ENCODE assay signal across 8 mouse cellular contexts in the genomic region with DNA sequence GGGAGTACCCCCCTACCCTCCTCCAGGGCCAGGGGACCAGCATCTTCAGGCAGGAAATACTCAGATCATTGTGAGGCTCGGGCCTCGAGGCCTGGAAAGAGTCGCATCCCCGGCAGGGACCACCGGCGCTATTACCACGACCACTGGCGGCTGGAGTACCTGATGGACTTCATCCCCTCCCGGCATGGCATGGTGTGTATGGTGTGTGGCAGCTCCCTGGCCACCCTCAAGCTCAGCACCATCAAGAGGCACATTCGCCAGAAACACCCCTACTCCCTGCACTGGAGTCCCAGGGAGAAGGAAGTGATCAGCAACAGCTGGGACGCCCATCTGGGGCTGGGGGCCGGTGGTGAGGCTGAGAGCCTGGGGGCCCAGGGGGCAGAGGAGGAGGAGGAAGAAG. TPM values are rescaled to one million over a fixed set of nuclear protein-coding genes. Genes with fewer than 3 reads are reported as not detected.
A peak's percentile ranks its signal among the peaks of the same experiment; 100 is the strongest.
DNase-seq lines count a peak whose midpoint lies in the region; ATAC-seq and TF ChIP-seq lines count a peak whose summit lies in the region.
"Had no signal": no experiment of that assay in that cellular context is flagged by ENCODE, and none has a peak within 500 bp of the region (broad histone marks: within the 10 kb centered on the region; RNA-seq: fewer than 3 reads in every experiment).

No protein-coding gene starts in this region.

- no peak overlapping the region for H3K4me2 ChIP-seq in kidney, embryonic 14.5 days (replicated peaks; ENCODE audit: low read depth, low read length)
- peak overlapping the region; percentile 90 for H3K4me2 ChIP-seq in embryonic facial prominence, embryonic 11.5 days (ENCODE audit: low read depth, low read length)
- H3K4me2 ChIP-seq in forebrain, embryonic 15.5 days (replicated peaks), result peak overlapping the region; percentile 76

- no peaks in the 10 kb centered on the region for H3K9me3 ChIP-seq in kidney, embryonic 14.5 days (ENCODE audit: control insufficient read depth, low read length)
- H3K9me3 ChIP-seq in embryonic facial prominence, embryonic 11.5 days (replicated peaks; ENCODE audit: control insufficient read depth, low read length), result no peaks in the 10 kb centered on the region
- H3K9me3 ChIP-seq in forebrain, embryonic 15.5 days, result no peaks in the 10 kb centered on the region
- no peaks in the 10 kb centered on the region for H3K9me3 ChIP-seq in midbrain, embryonic 10.5 days (replicated peaks)

- no peak for TF ChIP-seq CTCF in kidney, adult 2 months (conservative IDR thresholded peaks at IDR 0.05; ENCODE audit: insufficient read depth, insufficient read length, low read depth, low read length)

- H3K4me3 ChIP-seq in kidney, embryonic 14.5 days (ENCODE audit: low read length), result no peak overlapping the region
- H3K4me3 ChIP-seq in kidney, adult 2 months (ENCODE audit: insufficient read depth, low read depth, low read length), result no peak overlapping the region
- 0 out of 2 replicates have a peak overlapping the region, but pooled peaks have one; percentile 68 for H3K4me3 ChIP-seq in embryonic facial prominence, embryonic 11.5 days (ENCODE audit: low read depth, low read length)
- H3K4me3 ChIP-seq in forebrain, embryonic 15.5 days, result peak overlapping the region; percentile 73
- H3K4me3 ChIP-seq in midbrain, embryonic 10.5 days, result peak overlapping the region; percentile 90

- DNase-seq in kidney, adult 2 months, result no peak
- no peak for DNase-seq in embryonic facial prominence, embryonic 11.5 days (ENCODE audit: low spot score)
- no peak for DNase-seq in midbrain, embryonic 10.5 days (ENCODE audit: low spot score)
- no peak for DNase-seq in adrenal gland, postnatal 10 days
- no peak for DNase-seq in urinary bladder, postnatal 10 days (ENCODE audit: low spot score)
- DNase-seq: cerebellum, postnatal 36 days had no signal

- no peaks in the 10 kb centered on the region; the same call in 1 of the 2 replicates for H3K27me3 ChIP-seq in kidney, embryonic 14.5 days (ENCODE audit: control insufficient read depth, insufficient read depth, low read length)
- no peaks in the 10 kb centered on the region for H3K27me3 ChIP-seq in kidney, adult 2 months (replicated peaks; ENCODE audit: control insufficient read depth, insufficient read depth, low read length)
- no peaks in the 10 kb centered on the region for H3K27me3 ChIP-seq in embryonic facial prominence, embryonic 11.5 days (ENCODE audit: control insufficient read depth, insufficient read depth, low read length)
- no peaks in the 10 kb centered on the region for H3K27me3 ChIP-seq in forebrain, embryonic 15.5 days
- H3K27me3 ChIP-seq in midbrain, embryonic 10.5 days (ENCODE audit: low read depth, poor library complexity, severe bottlenecking), result peaks cover 54% of the 10 kb centered on the region

- TF ChIP-seq POLR2A in kidney, adult 2 months (IDR thresholded peaks at IDR 0.05; ENCODE audit: low read depth, low read length), result no peak

- H3K9ac ChIP-seq in kidney, embryonic 14.5 days (ENCODE audit: low read depth, low read length), result peak overlapping the region; percentile 38; the same call in 1 of the 2 replicates
- peak overlapping the region; percentile 100 for H3K9ac ChIP-seq in embryonic facial prominence, embryonic 11.5 days (replicated peaks; ENCODE audit: low read length)
- H3K9ac ChIP-seq in forebrain, embryonic 15.5 days (replicated peaks), result peak overlapping the region; percentile 89

- WGBS in kidney, embryonic 14.5 days, result 67% methylated on average over 12 of the region's 12 CpGs
- 86% methylated on average over 12 of the region's 12 CpGs for WGBS in kidney, adult 2 months
- WGBS in embryonic facial prominence, embryonic 11.5 days, result 61% methylated on average over 12 of the region's 12 CpGs
- 43% methylated on average over 12 of the region's 12 CpGs for WGBS in forebrain, embryonic 15.5 days
- 70% methylated on average over 12 of the region's 12 CpGs for WGBS in midbrain, embryonic 10.5 days

- peaks cover 60% of the 10 kb centered on the region for H3K4me1 ChIP-seq in kidney, embryonic 14.5 days (ENCODE audit: control insufficient read depth, insufficient read depth, low read length)
- peaks cover 8% of the 10 kb centered on the region for H3K4me1 ChIP-seq in kidney, adult 2 months (ENCODE audit: control insufficient read depth, insufficient read depth, low read length)
- peaks cover 32% of the 10 kb centered on the region for H3K4me1 ChIP-seq in embryonic facial prominence, embryonic 11.5 days (ENCODE audit: control insufficient read depth, insufficient read depth, low read length)
- peaks cover 73% of the 10 kb centered on the region for H3K4me1 ChIP-seq in forebrain, embryonic 15.5 days
- H3K4me1 ChIP-seq in midbrain, embryonic 10.5 days, result peaks cover 75% of the 10 kb centered on the region

- ATAC-seq in kidney, embryonic 14.5 days (ENCODE audit: low FRiP score, low TSS enrichment), result no peak
- no peak for ATAC-seq in embryonic facial prominence, embryonic 11.5 days (replicated peaks; ENCODE audit: insufficient number of reproducible peaks, low FRiP score, low TSS enrichment, low read depth)
- no peak for ATAC-seq in forebrain, embryonic 15.5 days (replicated peaks)

- peaks cover 49% of the 10 kb centered on the region for H3K36me3 ChIP-seq in kidney, embryonic 14.5 days (ENCODE audit: control insufficient read depth, insufficient read depth, low read length)
- no peaks in the 10 kb centered on the region; the same call in 1 of the 2 replicates for H3K36me3 ChIP-seq in kidney, adult 2 months (ENCODE audit: control insufficient read depth, insufficient read depth, low read length)
- peaks cover 13% of the 10 kb centered on the region for H3K36me3 ChIP-seq in embryonic facial prominence, embryonic 11.5 days (replicated peaks; ENCODE audit: control insufficient read depth, insufficient read depth, low read depth, low read length)
- peaks cover 14% of the 10 kb centered on the region for H3K36me3 ChIP-seq in forebrain, embryonic 15.5 days
- peaks cover 58% of the 10 kb centered on the region for H3K36me3 ChIP-seq in midbrain, embryonic 10.5 days

- no peak overlapping the region for H3K27ac ChIP-seq in kidney, embryonic 14.5 days (ENCODE audit: low read depth, low read length)
- no peak overlapping the region for H3K27ac ChIP-seq in kidney, adult 2 months (ENCODE audit: insufficient read depth, low read depth, low read length)
- H3K27ac ChIP-seq in embryonic facial prominence, embryonic 11.5 days (replicated peaks; ENCODE audit: low read depth, low read length), result no peak overlapping the region; the same call in 1 of the 2 replicates
- H3K27ac ChIP-seq in forebrain, embryonic 15.5 days (replicated peaks), result peak overlapping the region; percentile 98
- H3K27ac ChIP-seq in midbrain, embryonic 10.5 days (replicated peaks), result peak overlapping the region; percentile 99

RNA-seq across cellular contexts. Expression of a gene that starts 2.7 kb away (rescaled TPM):
- 9.8 and 10.4 TPM in 2 replicates for polyA plus RNA-seq in kidney, embryonic 14.5 days (2014; fragmentation: Nextera tagmentation; extraction: Ambion mirVana)
- 9.4 and 12.0 TPM in 2 replicates for polyA plus RNA-seq in kidney, adult 2 months (2012; rRNA removed)
- polyA plus RNA-seq in embryonic facial prominence, embryonic 11.5 days (2014; fragmentation: Nextera tagmentation; extraction: Ambion mirVana), result 10.4 and 11.4 TPM in 2 replicates
- polyA plus RNA-seq in forebrain, embryonic 15.5 days (2015; fragmentation: Nextera tagmentation; extraction: Ambion mirVana), result 27.8 and 29.3 TPM in 2 replicates
- polyA plus RNA-seq in midbrain, embryonic 10.5 days (2016; fragmentation: Nextera tagmentation; extraction: Ambion mirVana), result 5.7 and 7.6 TPM in 2 replicates
- 10 to 100 TPM; 29.6 to 37.6 TPM for total RNA-seq in adrenal gland, postnatal 10 days (2021)

RNA-seq across cellular contexts. Expression of a gene that starts 37.3 kb away (rescaled TPM):
- polyA plus RNA-seq in kidney, embryonic 14.5 days (2014; fragmentation: Nextera tagmentation; extraction: Ambion mirVana), result 24.5 and 35.8 TPM in 2 replicates
- 14.0 and 15.0 TPM in 2 replicates for polyA plus RNA-seq in kidney, adult 2 months (2012; rRNA removed)
- 22.4 and 24.8 TPM in 2 replicates for polyA plus RNA-seq in embryonic facial prominence, embryonic 11.5 days (2014; fragmentation: Nextera tagmentation; extraction: Ambion mirVana)
- 38.7 and 43.9 TPM in 2 replicates for polyA plus RNA-seq in forebrain, embryonic 15.5 days (2015; fragmentation: Nextera tagmentation; extraction: Ambion mirVana)
- polyA plus RNA-seq in midbrain, embryonic 10.5 days (2016; fragmentation: Nextera tagmentation; extraction: Ambion mirVana), result 43.1 and 51.7 TPM in 2 replicates
- 10 to 100 TPM; 23.2 to 23.8 TPM for total RNA-seq in adrenal gland, postnatal 10 days (2021)

Comparison
In these comparisons a context has a peak if more than half of its experiments do, and no peak if none do; other contexts are left out.
1. H3K27ac ChIP-seq: peak in forebrain, embryonic 15.5 days (single experiment) and midbrain, embryonic 10.5 days (single experiment); none in kidney, embryonic 14.5 days (single experiment), kidney, adult 2 months (single experiment) and embryonic facial prominence, embryonic 11.5 days (single experiment).
2. H3K4me3 ChIP-seq: peak in embryonic facial prominence, embryonic 11.5 days (single experiment), forebrain, embryonic 15.5 days (single experiment) and midbrain, embryonic 10.5 days (single experiment); none in kidney, embryonic 14.5 days (single experiment) and kidney, adult 2 months (single experiment).
3. H3K9ac ChIP-seq: peak in every context shown above with its lines; median percentile 100 in embryonic facial prominence, embryonic 11.5 days; 89 in forebrain, embryonic 15.5 days; 38 in kidney, embryonic 14.5 days.